In genomic region chr12:77179138-77179537, GRCm38 (mm10) we compare ENCODE assay signal across 20 mouse cellular contexts. TPM values are rescaled to one million over a fixed set of nuclear protein-coding genes. Genes with fewer than 3 reads are reported as not detected.
A peak's percentile ranks its signal among the peaks of the same experiment; 100 is the strongest.
DNase-seq lines count a peak whose midpoint lies in the region; ATAC-seq and TF ChIP-seq lines count a peak whose summit lies in the region.
"Had no signal": no experiment of that assay in that cellular context is flagged by ENCODE, and none has a peak within 500 bp of the region (broad histone marks: within the 10 kb centered on the region; RNA-seq: fewer than 3 reads in every experiment).

No protein-coding gene starts in this region.

- no peak overlapping the region for H3K4me3 ChIP-seq in small intestine, adult 2 months (ENCODE audit: low read depth, low read length)
- no peak overlapping the region for H3K4me3 ChIP-seq in stomach, postnatal 0 days (ENCODE audit: low read depth, low read length)
- H3K4me3 ChIP-seq: embryonic facial prominence, embryonic 10.5 days; embryonic facial prominence, embryonic 12.5 days; forebrain, embryonic 13.5 days; forebrain, embryonic 15.5 days had no signal

- TF ChIP-seq CTCF in small intestine, adult 2 months (IDR thresholded peaks at IDR 0.05; ENCODE audit: extremely low read depth, insufficient read length, insufficient replicate concordance, low read depth, low read length), result no peak
- no peak for TF ChIP-seq CTCF in stomach, postnatal 0 days (IDR thresholded peaks at IDR 0.05; ENCODE audit: low read depth)

- no peaks in the 10 kb centered on the region for H3K27me3 ChIP-seq in small intestine, adult 2 months (ENCODE audit: control insufficient read depth, insufficient read depth, low read length)
- H3K27me3 ChIP-seq in stomach, postnatal 0 days (ENCODE audit: control insufficient read depth, insufficient read depth, low read length), result no peaks in the 10 kb centered on the region
- H3K27me3 ChIP-seq: embryonic facial prominence, embryonic 12.5 days; forebrain, embryonic 13.5 days; forebrain, embryonic 15.5 days; Patski had no signal

- H3K27ac ChIP-seq in small intestine, adult 2 months (ENCODE audit: insufficient read depth, low read depth, low read length), result peak overlapping the region; percentile 26
- 0 out of 2 replicates have a peak overlapping the region, but pooled peaks have one; percentile 4 for H3K27ac ChIP-seq in stomach, postnatal 0 days (replicated peaks)
- H3K27ac ChIP-seq: embryonic facial prominence, embryonic 12.5 days; forebrain, embryonic 13.5 days; forebrain, embryonic 15.5 days had no signal

- peaks cover 28% of the 10 kb centered on the region; the same call in 1 of the 2 replicates for H3K4me1 ChIP-seq in small intestine, adult 2 months (ENCODE audit: control insufficient read depth, insufficient read depth, insufficient read length, low read length)
- H3K4me1 ChIP-seq in stomach, postnatal 0 days (replicated peaks; ENCODE audit: control insufficient read depth, insufficient read depth), result peaks cover 6% of the 10 kb centered on the region
- H3K4me1 ChIP-seq: forebrain, embryonic 15.5 days had no signal

- peak; percentile 53 for DNase-seq in A20 (ENCODE audit: low read depth, low spot score)
- DNase-seq in stomach, postnatal 0 days (ENCODE audit: low spot score), result no peak
- DNase-seq in urinary bladder, postnatal 36 days (ENCODE audit: low spot score in 2 of 2), result no peak
- no peak for DNase-seq in thymus, postnatal 25 days
- DNase-seq: adrenal gland, adult 8-10 months; adrenal gland, postnatal 14 days; adrenal gland, postnatal 36 days; cerebellum, adult 11-12 months; cerebellum, adult 2 months; cerebellum, adult 9-10 months; cerebellum, postnatal 10 days; cerebellum, postnatal 25 days; forebrain, postnatal 0 days had no signal

- no peak for ATAC-seq in stomach, postnatal 0 days (ENCODE audit: low FRiP score, low TSS enrichment)
- ATAC-seq: activated CD4-positive, CD25-positive, alpha-beta regulatory T cell, adult 4 months; forebrain, embryonic 13.5 days; forebrain, embryonic 15.5 days; forebrain, postnatal 0 days; Patski had no signal

- H3K4me2 ChIP-seq in stomach, postnatal 0 days (replicated peaks; ENCODE audit: low read depth), result no peak overlapping the region
- H3K4me2 ChIP-seq: embryonic facial prominence, embryonic 12.5 days; forebrain, embryonic 13.5 days; forebrain, embryonic 15.5 days had no signal

- no peak overlapping the region for H3K9ac ChIP-seq in stomach, postnatal 0 days (ENCODE audit: low read length)
- H3K9ac ChIP-seq: embryonic facial prominence, embryonic 12.5 days; forebrain, embryonic 13.5 days; forebrain, embryonic 15.5 days; forebrain, postnatal 0 days had no signal

- no peaks in the 10 kb centered on the region for H3K9me3 ChIP-seq in stomach, postnatal 0 days (ENCODE audit: control insufficient read depth, low read length)
- H3K9me3 ChIP-seq: embryonic facial prominence, embryonic 10.5 days; embryonic facial prominence, embryonic 12.5 days; forebrain, embryonic 13.5 days; forebrain, embryonic 15.5 days had no signal

- H3K36me3 ChIP-seq in small intestine, adult 2 months (ENCODE audit: control insufficient read depth, insufficient read depth, low read length), result no peaks in the 10 kb centered on the region
- H3K36me3 ChIP-seq in stomach, postnatal 0 days (ENCODE audit: control insufficient read depth, insufficient read depth, low read length), result no peaks in the 10 kb centered on the region
- H3K36me3 ChIP-seq: embryonic facial prominence, embryonic 10.5 days; embryonic facial prominence, embryonic 12.5 days; forebrain, embryonic 15.5 days had no signal

- TF ChIP-seq EP300 in stomach, postnatal 0 days (optimal IDR thresholded peaks at IDR 0.05), result no peak

- 51% methylated on average over 7 of the region's 7 CpGs for WGBS in small intestine, adult 2 months
- 76% methylated on average over 7 of the region's 7 CpGs for WGBS in stomach, postnatal 0 days

- TF ChIP-seq POLR2A in small intestine, adult 2 months (IDR thresholded peaks at IDR 0.05; ENCODE audit: low read depth, low read length), result no peak

RNA-seq across cellular contexts. Expression of gene Fut8, which starts 58.8 kb away (rescaled TPM):
- polyA plus RNA-seq in small intestine, adult 2 months (2012; rRNA removed), result 5.9 and 10.9 TPM in 2 replicates
- polyA plus RNA-seq in stomach, postnatal 0 days (2015; fragmentation: Nextera tagmentation; extraction: Ambion mirVana), result 28.6 and 29.5 TPM in 2 replicates
